Mouse (Mus musculus) heart, postnatal 0 days (tissue): ENCODE measurements at regions not wholly inside any gene's neighbourhood (a gene's known extent, or its start where the extent isn't known, plus 50 kb on each side); places are given as distances from the start of the nearest gene placed in this dataset.

ENCODE experiments used
- CTCF ChIP-seq: IDR thresholded peaks from 2 replicates; pipeline ENCODE4 v1.5.1; 2016; ENCODE audit warnings: antibody characterized with exemption, control low read depth, low read depth
- EP300 ChIP-seq: IDR thresholded peaks from 2 replicates; pipeline ENCODE4 v1.6.1; 2016; ENCODE audit warnings: antibody characterized with exemption, low read depth

GRCm38 (mm10) chr9:71361961-71362360 is 123.8 kb downstream of the Polr2m start:
- TF ChIP-seq EP300 (no peak), CTCF (no peak)
